Mouse (Mus musculus): ENCODE measurements at regions not wholly inside any gene's neighbourhood (a gene's known extent, or its start where the extent isn't known, plus 50 kb on each side); places are given as distances from the start of the nearest gene placed in this dataset.

DNA sequence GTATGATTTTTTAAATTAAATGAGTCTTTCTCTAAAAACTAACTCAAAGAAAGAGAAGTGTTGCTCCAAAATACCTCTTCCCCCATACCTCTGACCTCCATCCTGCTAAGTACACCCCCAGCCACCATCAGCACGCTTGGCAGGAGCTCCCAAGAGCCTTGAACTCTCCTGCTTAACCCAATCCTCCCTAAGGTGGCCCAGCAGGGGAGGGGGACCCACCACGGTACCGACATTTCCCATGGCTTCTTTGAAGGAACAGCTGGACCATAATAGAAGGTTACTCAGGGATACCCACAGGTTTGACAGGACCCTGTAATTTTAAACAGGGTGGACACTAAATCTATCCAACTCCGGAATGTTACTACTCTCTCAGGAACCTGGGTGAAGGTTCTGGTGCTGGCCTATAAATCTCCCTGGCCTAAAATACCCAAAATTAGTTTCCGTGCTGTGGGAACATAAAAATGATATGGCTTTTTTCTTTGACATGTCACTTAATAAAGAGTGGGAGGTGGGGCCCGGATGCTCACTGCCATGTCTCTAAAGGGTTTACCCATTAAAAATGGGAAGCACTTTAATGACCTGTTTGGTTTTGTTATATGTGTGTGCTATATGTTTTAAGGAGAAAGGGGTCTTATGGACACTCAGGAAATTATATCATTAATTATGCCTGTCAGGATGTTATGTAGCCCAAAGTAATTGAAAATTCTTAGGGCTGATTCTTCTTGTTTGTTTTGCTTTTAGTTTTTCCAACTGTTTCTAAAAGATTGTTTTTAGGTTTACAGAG, 185.8 kb upstream of the Gdnf start:
- in situ Hi-C loops (cut with MboI; ENCODE audit: low sequenced_read_pairs in 2 of 2, unreplicated experiment in 2 of 2) = no loop called here
- no peaks in the 10 kb centered on the region for H3K9me3 ChIP-seq (ENCODE audit: control insufficient read depth, insufficient read depth, low read depth, low read length)
- no peaks in the 10 kb centered on the region for H3K4me1 ChIP-seq (ENCODE audit: control insufficient read depth in 2 of 2, insufficient read depth in 2 of 2, low read length in 2 of 2, poor library complexity in 1 of 2)
- H3K27ac ChIP-seq (ENCODE audit: insufficient read depth, low read depth, low read length, poor library complexity, severe bottlenecking) = no peak overlapping the region
- no peaks in the 10 kb centered on the region for H3K36me3 ChIP-seq (ENCODE audit: control insufficient read depth, insufficient read depth, low read length, poor library complexity, severe bottlenecking)
- H3K9ac ChIP-seq (ENCODE audit: insufficient read depth, low read depth, low read length, poor library complexity, severe bottlenecking) = no peak overlapping the region
- H3K4me3 ChIP-seq (ENCODE audit: insufficient read depth in 1 of 2, low read depth in 1 of 2, low read length in 2 of 2, poor library complexity in 1 of 2, severe bottlenecking in 1 of 2) = no peak overlapping the region
- no peak for DNase-seq (ENCODE audit: low read depth, low spot score)
- no peak for TF ChIP-seq ZNF384 (IDR thresholded peaks at IDR 0.05; ENCODE audit: low read depth, low read length)
- no peak for TF ChIP-seq HCFC1 (IDR thresholded peaks at IDR 0.05; ENCODE audit: borderline replicate concordance, insufficient read depth, low read length)
- TF ChIP-seq MAFK (IDR thresholded peaks at IDR 0.05; ENCODE audit: insufficient read depth, low read depth, low read length) = no peak
- no peak for TF ChIP-seq CHD2 (IDR thresholded peaks at IDR 0.05; ENCODE audit: low read depth, low read length)
- TF ChIP-seq ZC3H11A (IDR thresholded peaks at IDR 0.05; ENCODE audit: borderline replicate concordance, low read depth, low read length) = no peak

GRCm38 (mm10) chr15:7629826-7630225, 180.8 kb upstream of the Gdnf start:
- no peak for DNase-seq (ENCODE audit: low read depth, low spot score)
- no peaks in the 10 kb centered on the region for H3K36me3 ChIP-seq (ENCODE audit: control insufficient read depth, insufficient read depth, low read length, poor library complexity, severe bottlenecking)
- no peak overlapping the region for H3K4me3 ChIP-seq (ENCODE audit: insufficient read depth in 1 of 2, low read depth in 1 of 2, low read length in 2 of 2, poor library complexity in 1 of 2, severe bottlenecking in 1 of 2)
- H3K27ac ChIP-seq (ENCODE audit: insufficient read depth, low read depth, low read length, poor library complexity, severe bottlenecking) = no peak overlapping the region
- no peaks in the 10 kb centered on the region for H3K9me3 ChIP-seq (ENCODE audit: control insufficient read depth, insufficient read depth, low read depth, low read length)
- no peaks in the 10 kb centered on the region for H3K4me1 ChIP-seq (ENCODE audit: control insufficient read depth in 2 of 2, insufficient read depth in 2 of 2, low read length in 2 of 2, poor library complexity in 1 of 2)
- TF ChIP-seq HCFC1 (IDR thresholded peaks at IDR 0.05; ENCODE audit: borderline replicate concordance, insufficient read depth, low read length) = no peak
- no peak overlapping the region for H3K9ac ChIP-seq (ENCODE audit: insufficient read depth, low read depth, low read length, poor library complexity, severe bottlenecking)
- in situ Hi-C loops (cut with MboI; ENCODE audit: low sequenced_read_pairs in 2 of 2, unreplicated experiment in 2 of 2) = no loop called here

DNA sequence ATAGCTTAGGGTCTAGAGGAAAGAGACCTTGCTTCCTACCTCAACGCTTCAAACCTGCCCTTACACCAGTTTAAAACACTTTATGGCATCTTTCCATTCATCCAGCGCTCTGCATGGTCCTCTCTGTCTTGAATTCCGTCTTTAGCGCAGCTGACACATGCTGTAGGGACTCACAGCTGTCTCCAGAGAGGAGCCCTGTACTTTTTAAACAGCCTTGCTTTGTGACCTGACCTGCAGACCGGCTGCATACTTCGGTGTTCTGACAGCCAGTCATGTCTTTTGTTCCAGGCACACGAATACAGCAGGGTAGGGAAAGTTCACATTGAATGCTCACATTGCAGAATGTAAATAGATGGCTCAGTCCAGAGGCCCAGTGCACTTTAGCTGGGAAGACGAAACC, 175.4 kb upstream of the Gdnf start:
- Histone ChIP-seq H3K27ac (ENCODE audit: insufficient read depth, low read depth, low read length, poor library complexity, severe bottlenecking) (no peak overlapping the region), H3K4me3 (ENCODE audit: insufficient read depth in 1 of 2, low read depth in 1 of 2, low read length in 2 of 2, poor library complexity in 1 of 2, severe bottlenecking in 1 of 2) (no peak overlapping the region), H3K36me3 (ENCODE audit: control insufficient read depth, insufficient read depth, low read length, poor library complexity, severe bottlenecking) (no peaks in the 10 kb centered on the region), H3K9me3 (ENCODE audit: control insufficient read depth, insufficient read depth, low read depth, low read length) (no peaks in the 10 kb centered on the region), H3K4me1 (ENCODE audit: control insufficient read depth in 2 of 2, insufficient read depth in 2 of 2, low read length in 2 of 2, poor library complexity in 1 of 2) (no peaks in the 10 kb centered on the region), H3K9ac (ENCODE audit: insufficient read depth, low read depth, low read length, poor library complexity, severe bottlenecking) (no peak overlapping the region)
- TF ChIP-seq ZNF384 (IDR thresholded peaks at IDR 0.05; ENCODE audit: low read depth, low read length) (no peak), HCFC1 (IDR thresholded peaks at IDR 0.05; ENCODE audit: borderline replicate concordance, insufficient read depth, low read length) (no peak), ZC3H11A (IDR thresholded peaks at IDR 0.05; ENCODE audit: borderline replicate concordance, low read depth, low read length) (no peak), CHD2 (IDR thresholded peaks at IDR 0.05; ENCODE audit: low read depth, low read length) (no peak), MAFK (IDR thresholded peaks at IDR 0.05; ENCODE audit: insufficient read depth, low read depth, low read length) (no peak)
- DNase-seq (ENCODE audit: low read depth, low spot score) = no peak
- in situ Hi-C loops (cut with MboI; ENCODE audit: low sequenced_read_pairs in 2 of 2, unreplicated experiment in 2 of 2) = no loop called here

DNA sequence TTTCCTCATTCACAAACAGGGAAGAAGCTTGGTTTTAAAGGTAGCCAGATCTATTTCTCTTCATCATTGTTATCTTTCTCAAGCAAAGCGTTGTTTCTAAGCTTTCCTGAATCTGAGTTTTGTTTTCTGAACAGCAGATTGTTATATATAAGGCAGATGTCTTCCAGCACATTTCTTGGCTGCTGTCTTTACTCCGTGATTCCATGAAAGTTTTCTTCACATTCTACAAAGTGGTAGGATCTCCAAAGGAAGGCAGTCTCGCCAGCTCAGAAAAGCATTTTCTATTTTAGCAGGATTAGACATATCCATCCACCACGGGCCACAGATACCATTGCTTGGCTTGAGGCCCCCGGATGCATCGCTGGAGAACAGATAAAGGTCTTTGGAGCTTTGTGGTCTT, 171.2 kb upstream of the Gdnf start:
- H3K27ac ChIP-seq (ENCODE audit: insufficient read depth, low read depth, low read length, poor library complexity, severe bottlenecking) = no peak overlapping the region
- no peak for TF ChIP-seq CHD2 (IDR thresholded peaks at IDR 0.05; ENCODE audit: low read depth, low read length)
- TF ChIP-seq MAFK (IDR thresholded peaks at IDR 0.05; ENCODE audit: insufficient read depth, low read depth, low read length) = no peak
- TF ChIP-seq ZNF384 (IDR thresholded peaks at IDR 0.05; ENCODE audit: low read depth, low read length) = no peak
- no peak for TF ChIP-seq HCFC1 (IDR thresholded peaks at IDR 0.05; ENCODE audit: borderline replicate concordance, insufficient read depth, low read length)
- TF ChIP-seq ZC3H11A (IDR thresholded peaks at IDR 0.05; ENCODE audit: borderline replicate concordance, low read depth, low read length) = no peak
- no peaks in the 10 kb centered on the region for H3K9me3 ChIP-seq (ENCODE audit: control insufficient read depth, insufficient read depth, low read depth, low read length)
- no peaks in the 10 kb centered on the region for H3K4me1 ChIP-seq (ENCODE audit: control insufficient read depth in 2 of 2, insufficient read depth in 2 of 2, low read length in 2 of 2, poor library complexity in 1 of 2)
- in situ Hi-C loops (cut with MboI; ENCODE audit: low sequenced_read_pairs in 2 of 2, unreplicated experiment in 2 of 2) = no loop called here
- no peaks in the 10 kb centered on the region for H3K36me3 ChIP-seq (ENCODE audit: control insufficient read depth, insufficient read depth, low read length, poor library complexity, severe bottlenecking)
- H3K9ac ChIP-seq (ENCODE audit: insufficient read depth, low read depth, low read length, poor library complexity, severe bottlenecking) = no peak overlapping the region
- DNase-seq (ENCODE audit: low read depth, low spot score) = no peak
- no peak overlapping the region for H3K4me3 ChIP-seq (ENCODE audit: insufficient read depth in 1 of 2, low read depth in 1 of 2, low read length in 2 of 2, poor library complexity in 1 of 2, severe bottlenecking in 1 of 2)

DNA sequence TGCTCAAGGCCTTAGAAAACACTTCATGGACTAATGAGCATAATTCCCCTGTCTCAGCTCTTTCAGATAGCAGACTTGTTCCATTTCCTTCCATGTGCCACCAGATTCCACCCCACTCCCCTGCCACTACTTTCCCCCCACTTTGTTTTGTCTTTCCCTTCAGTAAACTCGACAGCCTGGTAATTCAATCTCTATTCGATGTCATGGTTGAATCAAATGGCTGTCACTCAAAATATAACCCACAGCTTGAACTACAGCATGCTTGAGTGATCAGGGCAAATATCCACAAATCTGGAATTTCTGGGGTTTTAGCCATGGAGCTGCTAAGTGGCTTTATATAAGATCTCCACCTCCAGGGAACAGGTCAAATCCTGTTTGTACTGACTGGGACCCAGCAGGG, 168.6 kb upstream of the Gdnf start:
- no peak for DNase-seq (ENCODE audit: low read depth, low spot score)
- no peak overlapping the region for H3K27ac ChIP-seq (ENCODE audit: insufficient read depth, low read depth, low read length, poor library complexity, severe bottlenecking)
- no peaks in the 10 kb centered on the region for H3K9me3 ChIP-seq (ENCODE audit: control insufficient read depth, insufficient read depth, low read depth, low read length)
- no peak for TF ChIP-seq MAFK (IDR thresholded peaks at IDR 0.05; ENCODE audit: insufficient read depth, low read depth, low read length)
- TF ChIP-seq CHD2 (IDR thresholded peaks at IDR 0.05; ENCODE audit: low read depth, low read length) = no peak
- TF ChIP-seq ZNF384 (IDR thresholded peaks at IDR 0.05; ENCODE audit: low read depth, low read length) = no peak
- TF ChIP-seq ZC3H11A (IDR thresholded peaks at IDR 0.05; ENCODE audit: borderline replicate concordance, low read depth, low read length) = no peak
- TF ChIP-seq HCFC1 (IDR thresholded peaks at IDR 0.05; ENCODE audit: borderline replicate concordance, insufficient read depth, low read length) = no peak
- no peak overlapping the region for H3K4me3 ChIP-seq (ENCODE audit: insufficient read depth in 1 of 2, low read depth in 1 of 2, low read length in 2 of 2, poor library complexity in 1 of 2, severe bottlenecking in 1 of 2)
- H3K4me1 ChIP-seq (ENCODE audit: control insufficient read depth in 2 of 2, insufficient read depth in 2 of 2, low read length in 2 of 2, poor library complexity in 1 of 2) = no peaks in the 10 kb centered on the region
- no peak overlapping the region for H3K9ac ChIP-seq (ENCODE audit: insufficient read depth, low read depth, low read length, poor library complexity, severe bottlenecking)
- no peaks in the 10 kb centered on the region for H3K36me3 ChIP-seq (ENCODE audit: control insufficient read depth, insufficient read depth, low read length, poor library complexity, severe bottlenecking)
- in situ Hi-C loops (cut with MboI; ENCODE audit: low sequenced_read_pairs in 2 of 2, unreplicated experiment in 2 of 2) = no loop called here

All from ES-E14 (cell line).